Mouse (Mus musculus) MEL (cell line): Measurements from ENCODE around the gene Derl3.

ENCODE experiments used
- CTCF ChIP-seq, 3 experiments: IDR thresholded peaks in 2 of 3; conservative IDR thresholded peaks in 1 of 3; 2 replicates each; pipeline ENCODE4 v1.5.1; 2011 to 2012; ENCODE audit warnings: low read length in 3 of 3, low read depth in 2 of 3, mild to moderate bottlenecking in 2 of 3, improper control_type of control experiment in 1 of 3, inconsistent platforms in 1 of 3, mixed read lengths in 1 of 3, moderate library complexity in 1 of 3; ENCODE audit not compliant: control insufficient read depth in 1 of 3, insufficient read depth in 1 of 3, poor library complexity in 1 of 3, severe bottlenecking in 1 of 3
- E2F4 ChIP-seq: IDR thresholded peaks from 2 replicates; pipeline ENCODE4 v1.6.1; 2011; ENCODE audit warnings: low read depth, low read length, improper control_type of control experiment, borderline replicate concordance
- EP300 ChIP-seq, 2 experiments: IDR thresholded peaks; 2 replicates each; pipeline ENCODE4 v1.6.1; 2011; ENCODE audit warnings: improper control_type of control experiment in 2 of 2, low read length in 2 of 2, low read depth in 1 of 2, mild to moderate bottlenecking in 1 of 2
- JUND ChIP-seq: IDR thresholded peaks from 2 replicates; pipeline ENCODE4 v1.6.1; 2011; ENCODE audit warnings: low read depth, mild to moderate bottlenecking, improper control_type of control experiment, low read length
- KAT2A ChIP-seq: conservative IDR thresholded peaks from 2 replicates; pipeline ENCODE4 v1.6.1; 2012; ENCODE audit warnings: low read depth, low read length, improper control_type of control experiment, inconsistent platforms
- MAFK ChIP-seq: IDR thresholded peaks from 2 replicates; pipeline ENCODE4 v1.6.1; 2011; ENCODE audit warnings: low read depth, mild to moderate bottlenecking, low read length, improper control_type of control experiment, borderline replicate concordance
- MXI1 ChIP-seq: IDR thresholded peaks from 2 replicates; pipeline ENCODE4 v1.6.1; 2011; ENCODE audit warnings: mild to moderate bottlenecking, low read depth, low read length, improper control_type of control experiment
- POLR2A ChIP-seq, 2 experiments: IDR thresholded peaks; 2 replicates each; pipeline ENCODE4 v1.6.1; 2011 to 2012; ENCODE audit warnings: low read length in 2 of 2, mild to moderate bottlenecking in 2 of 2, control low read depth in 1 of 2, improper control_type of control experiment in 1 of 2, low read depth in 1 of 2, moderate library complexity in 1 of 2; ENCODE audit not compliant: control insufficient read depth in 1 of 2, insufficient read depth in 1 of 2, poor library complexity in 1 of 2
- POLR2AphosphoS2 ChIP-seq: IDR thresholded peaks from 2 replicates; pipeline ENCODE4 v1.6.1; 2011; ENCODE audit warnings: low read length, improper control_type of control experiment
- TAL1 ChIP-seq: IDR thresholded peaks from 2 replicates; pipeline ENCODE4 v1.6.1; 2012; ENCODE audit warnings: mild to moderate bottlenecking, inconsistent platforms, low read length, moderate library complexity, mixed read lengths
- USF2 ChIP-seq, 2 experiments: IDR thresholded peaks; 2 replicates each; pipeline ENCODE4 v1.6.1; 2011 to 2012; ENCODE audit warnings: improper control_type of control experiment in 2 of 2, low read length in 2 of 2, borderline replicate concordance in 1 of 2, inconsistent platforms in 1 of 2, low read depth in 1 of 2, mild to moderate bottlenecking in 1 of 2; ENCODE audit not compliant: insufficient read depth in 1 of 2

- no peak for TF ChIP-seq TAL1
- no peak for TF ChIP-seq CTCF (IDR thresholded peaks at IDR 0.05 in 2 of 3, conservative IDR thresholded peaks at IDR 0.05 in 1 of 3; ENCODE audit: control insufficient read depth in 1 of 3, insufficient read depth in 1 of 3, low read depth in 2 of 3, low read length in 3 of 3, poor library complexity in 1 of 3, severe bottlenecking in 1 of 3)
- TF ChIP-seq JUND = no peak
- no peak for TF ChIP-seq EP300 (IDR thresholded peaks at IDR 0.05; ENCODE audit: low read depth in 1 of 2, low read length in 2 of 2)
- TF ChIP-seq E2F4 = no peak
- TF ChIP-seq MAFK = no peak
- no peak for TF ChIP-seq USF2 (IDR thresholded peaks at IDR 0.05; ENCODE audit: borderline replicate concordance in 1 of 2, insufficient read depth in 1 of 2, low read depth in 1 of 2, low read length in 2 of 2)
- TF ChIP-seq MXI1 = no peak
- TF ChIP-seq POLR2A (IDR thresholded peaks at IDR 0.05; ENCODE audit: control insufficient read depth in 1 of 2, insufficient read depth in 1 of 2, low read depth in 1 of 2, low read length in 2 of 2, poor library complexity in 1 of 2) = no peak
- TF ChIP-seq POLR2AphosphoS2 = no peak
- no peak for TF ChIP-seq KAT2A
Observed at GRCm38 (mm10) chr10:75861587-75861986, 31.6 kb upstream of the Derl3 start.
